Mouse (Mus musculus): Measurements from ENCODE around the gene Lrp6. TPM values are rescaled to one million over a fixed set of nuclear protein-coding genes. Genes with fewer than 3 reads are reported as not detected.

Lrp6 gene
- polyA plus RNA-seq, 1 experiment from 2014 or later: 11.9 TPM

DNA sequence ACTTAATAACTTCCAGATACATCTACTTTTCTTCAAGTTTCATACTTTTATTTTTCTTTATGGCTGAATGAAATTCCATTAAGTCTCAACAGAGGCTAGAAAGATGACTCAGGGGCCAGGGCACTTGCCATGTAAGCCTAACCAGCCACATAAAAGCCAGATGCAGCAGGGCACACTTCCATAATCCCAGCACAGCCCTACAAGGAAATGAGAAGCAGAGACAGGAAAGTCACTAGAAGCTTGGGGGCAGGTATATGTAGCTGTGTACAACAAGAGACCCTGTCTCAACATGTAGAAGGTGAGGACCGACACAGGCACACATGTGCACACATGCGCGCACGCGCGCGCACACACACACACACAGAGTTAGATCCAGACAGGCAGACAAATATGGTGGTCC lies 38.4 kb downstream of the Lrp6 start:
- Histone ChIP-seq H3K27me3 (replicated peaks; ENCODE audit: control insufficient read depth, insufficient read depth, low read length) (no peaks in the 10 kb centered on the region), H3K9me3 (ENCODE audit: control insufficient read depth, low read length) (no peaks in the 10 kb centered on the region), H3K9ac (ENCODE audit: low read depth, low read length) (no peak overlapping the region), H3K4me1 (ENCODE audit: control insufficient read depth, insufficient read depth, low read length) (peaks cover 25% of the 10 kb centered on the region), H3K27ac (ENCODE audit: low read length) (no peak overlapping the region), H3K4me3 (ENCODE audit: low read length) (no peak overlapping the region), H3K36me3 (ENCODE audit: control insufficient read depth, insufficient read depth, low read length) (0 out of 2 replicates have a peak, but pooled peaks cover 3% of the 10 kb centered on the region), H3K4me2 (ENCODE audit: low read depth, low read length) (no peak overlapping the region)
- peak; percentile 24; the same call in 1 of the 2 replicates for ATAC-seq
- 93% methylated on average over 7 of the region's 7 CpGs for WGBS

DNA sequence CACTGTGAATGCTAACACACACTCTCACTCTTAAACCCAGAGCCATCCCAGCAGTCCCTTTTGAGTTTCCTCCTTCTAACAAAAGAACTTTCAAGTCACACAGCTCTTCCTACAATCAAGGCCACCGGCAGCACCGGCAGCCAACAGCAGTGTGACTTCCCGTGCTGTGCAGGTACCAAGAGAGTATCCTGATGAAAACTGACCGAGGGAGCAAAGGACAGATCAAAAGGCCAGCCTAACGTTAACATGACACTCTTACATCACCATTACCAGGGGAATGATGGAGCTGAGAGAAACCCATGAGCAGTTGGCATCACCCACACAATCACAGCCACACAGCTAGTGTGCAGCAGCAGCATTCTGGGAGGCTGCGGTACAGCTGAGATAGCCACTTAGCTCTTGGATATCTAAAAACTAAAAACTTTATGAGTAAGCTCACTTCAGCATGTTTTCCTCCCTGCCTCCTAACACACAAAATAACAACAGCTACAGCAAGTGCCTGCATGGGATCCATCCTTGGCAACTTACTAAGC lies 39.1 kb downstream of the Lrp6 start:
- no peak overlapping the region for H3K9ac ChIP-seq (ENCODE audit: low read depth, low read length)
- no peaks in the 10 kb centered on the region for H3K9me3 ChIP-seq (ENCODE audit: control insufficient read depth, low read length)
- no peaks in the 10 kb centered on the region for H3K27me3 ChIP-seq (replicated peaks; ENCODE audit: control insufficient read depth, insufficient read depth, low read length)
- H3K36me3 ChIP-seq (ENCODE audit: control insufficient read depth, insufficient read depth, low read length): 0 out of 2 replicates have a peak, but pooled peaks cover 3% of the 10 kb centered on the region
- H3K4me2 ChIP-seq (ENCODE audit: low read depth, low read length): no peak overlapping the region
- 0 out of 2 replicates have a peak, but pooled peaks have one; percentile 48 for ATAC-seq
- H3K4me3 ChIP-seq (ENCODE audit: low read length): no peak overlapping the region
- no peak overlapping the region for H3K27ac ChIP-seq (ENCODE audit: low read length)
- 36% methylated on average over 6 of the region's 6 CpGs for WGBS
- H3K4me1 ChIP-seq (ENCODE audit: control insufficient read depth, insufficient read depth, low read length): peaks cover 22% of the 10 kb centered on the region

DNA sequence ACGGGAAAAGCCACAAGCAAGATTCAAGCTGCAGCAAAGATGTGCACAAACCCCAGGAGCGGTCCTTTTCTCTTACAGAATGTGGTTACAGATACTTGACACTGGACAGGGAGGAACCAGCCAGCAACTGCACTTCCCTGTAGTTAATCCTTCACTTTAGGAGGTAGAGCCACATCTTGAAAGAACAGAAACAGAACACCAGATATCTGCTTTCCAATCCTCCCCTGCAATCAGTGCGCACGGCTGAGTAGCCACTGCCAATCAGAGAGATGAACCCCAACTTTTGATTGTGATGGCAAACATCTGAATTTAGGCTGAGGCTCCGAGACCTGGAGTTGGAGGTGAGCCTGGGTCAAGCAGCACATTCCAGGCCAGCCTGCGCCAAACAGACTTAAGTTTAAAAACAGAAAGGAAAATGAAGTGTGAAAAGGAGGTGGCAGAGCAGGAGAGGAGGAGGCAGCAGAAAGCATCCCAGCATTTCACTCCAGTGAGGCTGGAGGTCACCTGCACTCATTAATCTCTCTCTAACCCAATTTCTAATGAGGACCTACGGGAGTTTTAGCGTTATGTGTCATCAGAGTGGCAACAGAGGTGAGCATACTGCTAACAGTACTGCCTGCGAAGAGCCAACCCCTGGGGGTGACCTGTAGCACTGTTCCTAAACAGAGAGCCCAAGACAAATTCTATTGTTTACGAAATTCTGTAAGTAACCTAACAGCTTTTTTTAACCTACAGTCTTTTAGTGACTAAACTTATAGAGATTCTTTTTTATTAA lies 39.8 kb downstream of the Lrp6 start:
- H3K9me3 ChIP-seq (ENCODE audit: control insufficient read depth, low read length): no peaks in the 10 kb centered on the region
- no peak overlapping the region for H3K4me2 ChIP-seq (ENCODE audit: low read depth, low read length)
- ATAC-seq: no peak
- 0 out of 2 replicates have a peak, but pooled peaks cover 3% of the 10 kb centered on the region for H3K36me3 ChIP-seq (ENCODE audit: control insufficient read depth, insufficient read depth, low read length)
- 56% methylated on average over 10 of the region's 10 CpGs for WGBS
- no peaks in the 10 kb centered on the region for H3K27me3 ChIP-seq (replicated peaks; ENCODE audit: control insufficient read depth, insufficient read depth, low read length)
- peaks cover 22% of the 10 kb centered on the region for H3K4me1 ChIP-seq (ENCODE audit: control insufficient read depth, insufficient read depth, low read length)
- no peak overlapping the region for H3K27ac ChIP-seq (ENCODE audit: low read length)
- H3K9ac ChIP-seq (ENCODE audit: low read depth, low read length): no peak overlapping the region
- H3K4me3 ChIP-seq (ENCODE audit: low read length): no peak overlapping the region

DNA sequence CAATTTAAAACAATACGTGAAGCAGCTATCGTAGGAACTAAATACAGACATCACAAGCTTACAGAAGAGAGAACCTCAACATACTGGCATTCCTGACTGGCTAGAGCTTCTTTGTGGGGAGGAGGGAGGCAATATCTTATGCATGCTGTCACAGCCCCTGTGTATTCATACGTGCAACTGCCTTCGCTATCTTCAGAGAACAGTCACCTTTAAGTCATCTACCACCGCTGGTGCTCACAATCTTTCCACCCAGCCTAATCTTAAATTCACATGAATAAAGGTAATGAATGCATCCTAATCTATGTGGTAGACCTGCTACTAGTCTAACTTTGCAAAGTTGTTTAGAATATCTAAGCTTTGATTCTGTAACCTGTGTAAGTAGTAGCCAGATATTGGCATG lies 40.5 kb downstream of the Lrp6 start:
- H3K9ac ChIP-seq (ENCODE audit: low read depth, low read length): no peak overlapping the region
- 85% methylated on average over 5 of the region's 5 CpGs for WGBS
- H3K27ac ChIP-seq (ENCODE audit: low read length): no peak overlapping the region
- no peak overlapping the region for H3K4me3 ChIP-seq (ENCODE audit: low read length)
- no peaks in the 10 kb centered on the region for H3K9me3 ChIP-seq (ENCODE audit: control insufficient read depth, low read length)
- no peak overlapping the region for H3K4me2 ChIP-seq (ENCODE audit: low read depth, low read length)
- no peak for ATAC-seq
- 0 out of 2 replicates have a peak, but pooled peaks cover 3% of the 10 kb centered on the region for H3K36me3 ChIP-seq (ENCODE audit: control insufficient read depth, insufficient read depth, low read length)
- H3K27me3 ChIP-seq (replicated peaks; ENCODE audit: control insufficient read depth, insufficient read depth, low read length): no peaks in the 10 kb centered on the region
- H3K4me1 ChIP-seq (ENCODE audit: control insufficient read depth, insufficient read depth, low read length): peaks cover 25% of the 10 kb centered on the region

DNA sequence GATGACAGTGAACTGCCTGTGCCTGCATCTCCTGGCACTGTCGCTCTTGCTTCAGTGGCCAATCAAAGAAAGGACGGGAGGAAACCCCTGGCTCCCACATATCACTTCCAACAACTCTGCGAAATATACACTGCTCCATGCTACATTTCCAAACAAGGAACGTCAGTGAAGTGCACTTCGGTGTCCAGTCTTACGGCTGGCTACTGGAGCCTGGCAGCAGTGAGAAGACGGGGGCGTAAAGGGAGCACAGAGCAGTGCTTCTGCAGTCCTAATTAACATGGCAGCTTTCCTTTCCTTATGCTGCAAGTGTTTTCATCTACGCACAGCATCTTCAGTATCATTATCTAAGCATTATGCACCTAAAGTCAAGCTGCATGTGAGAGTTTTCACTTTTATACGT lies 45.4 kb downstream of the Lrp6 start:
- Histone ChIP-seq H3K9ac (ENCODE audit: low read depth, low read length) (no peak overlapping the region), H3K4me1 (ENCODE audit: control insufficient read depth, insufficient read depth, low read length) (peaks cover 12% of the 10 kb centered on the region), H3K4me2 (ENCODE audit: low read depth, low read length) (no peak overlapping the region), H3K4me3 (ENCODE audit: low read length) (no peak overlapping the region), H3K36me3 (ENCODE audit: control insufficient read depth, insufficient read depth, low read length) (no peaks in the 10 kb centered on the region), H3K27me3 (replicated peaks; ENCODE audit: control insufficient read depth, insufficient read depth, low read length) (no peaks in the 10 kb centered on the region), H3K27ac (ENCODE audit: low read length) (no peak overlapping the region), H3K9me3 (ENCODE audit: control insufficient read depth, low read length) (no peaks in the 10 kb centered on the region)
- 54% methylated on average over 10 of the region's 10 CpGs for WGBS
- no peak for ATAC-seq

DNA sequence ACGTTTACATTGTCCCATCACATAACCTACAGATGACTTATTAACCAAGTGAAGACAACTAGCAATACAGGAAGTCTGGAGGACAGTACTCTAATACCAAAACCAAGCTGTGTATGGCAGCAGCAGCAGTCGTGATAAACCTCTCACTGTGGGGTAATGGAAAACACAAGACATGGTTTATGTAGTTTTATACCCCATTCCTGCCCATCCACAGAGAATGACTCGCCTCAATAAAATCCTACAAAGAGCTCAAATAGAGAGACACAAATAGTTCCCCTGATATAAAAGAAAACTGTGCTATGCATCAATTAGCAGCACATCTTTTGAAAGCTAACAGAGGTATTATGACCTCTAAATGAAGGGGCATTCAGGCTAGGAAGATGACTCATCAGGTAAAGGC lies 45.9 kb downstream of the Lrp6 start:
- Histone ChIP-seq H3K27ac (ENCODE audit: low read length) (no peak overlapping the region), H3K4me1 (ENCODE audit: control insufficient read depth, insufficient read depth, low read length) (peaks cover 18% of the 10 kb centered on the region), H3K9ac (ENCODE audit: low read depth, low read length) (no peak overlapping the region), H3K4me2 (ENCODE audit: low read depth, low read length) (no peak overlapping the region), H3K36me3 (ENCODE audit: control insufficient read depth, insufficient read depth, low read length) (no peaks in the 10 kb centered on the region), H3K9me3 (ENCODE audit: control insufficient read depth, low read length) (no peaks in the 10 kb centered on the region), H3K4me3 (ENCODE audit: low read length) (no peak overlapping the region), H3K27me3 (replicated peaks; ENCODE audit: control insufficient read depth, insufficient read depth, low read length) (no peaks in the 10 kb centered on the region)
- no peak for ATAC-seq
- WGBS: 31% methylated on average over 3 of the region's 3 CpGs

DNA sequence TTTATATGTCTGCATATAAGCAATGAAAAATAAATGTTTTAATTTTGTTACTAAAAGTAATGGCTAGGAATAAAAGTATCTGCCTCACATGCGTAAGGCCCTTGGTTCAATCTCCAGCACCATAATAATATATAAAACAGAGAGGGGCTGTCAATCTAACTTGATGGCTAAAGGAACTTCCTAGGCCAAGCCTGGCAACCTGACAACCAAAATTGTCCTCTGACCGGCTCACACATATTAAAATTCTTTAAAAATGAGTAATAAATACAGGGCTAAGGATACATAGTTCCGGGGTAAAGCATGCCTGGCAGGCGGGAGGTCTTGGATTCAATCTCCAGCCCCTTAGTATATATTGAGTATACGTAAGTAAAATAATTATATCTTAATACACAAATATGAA lies 48.3 kb downstream of the Lrp6 start:
- 70% methylated on average over 5 of the region's 5 CpGs for WGBS

DNA sequence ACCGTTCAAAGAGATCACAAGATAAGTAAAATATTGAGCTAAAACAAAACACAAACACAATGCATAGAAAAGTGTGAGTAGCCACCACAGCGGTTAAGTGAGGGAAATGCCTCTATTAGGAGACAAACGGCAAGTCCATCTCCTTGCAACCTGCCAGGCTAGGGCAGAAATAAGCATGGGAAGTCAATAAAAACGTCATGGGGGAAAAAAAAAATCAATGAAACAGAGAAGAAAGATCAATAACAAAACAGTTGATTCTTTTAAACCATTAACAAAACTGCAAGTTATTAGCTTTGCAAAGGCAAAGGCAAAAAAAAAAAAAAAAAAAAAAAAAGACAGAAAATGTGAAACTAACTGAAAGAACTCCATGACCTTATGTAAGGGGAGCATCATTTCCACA lies 49.6 kb downstream of the Lrp6 start:
- 42% methylated on average over 4 of the region's 4 CpGs for WGBS
- H3K27me3 ChIP-seq (replicated peaks; ENCODE audit: control insufficient read depth, insufficient read depth, low read length): no peaks in the 10 kb centered on the region
- H3K4me3 ChIP-seq (ENCODE audit: low read length): no peak overlapping the region
- no peak overlapping the region for H3K27ac ChIP-seq (ENCODE audit: low read length)
- H3K4me2 ChIP-seq (ENCODE audit: low read depth, low read length): no peak overlapping the region
- no peak for ATAC-seq
- H3K9me3 ChIP-seq (ENCODE audit: control insufficient read depth, low read length): no peaks in the 10 kb centered on the region
- no peaks in the 10 kb centered on the region for H3K36me3 ChIP-seq (ENCODE audit: control insufficient read depth, insufficient read depth, low read length)
- H3K9ac ChIP-seq (ENCODE audit: low read depth, low read length): no peak overlapping the region
- H3K4me1 ChIP-seq (ENCODE audit: control insufficient read depth, insufficient read depth, low read length): peaks cover 25% of the 10 kb centered on the region

More for the DNA sequence above, 48.3 kb downstream of the Lrp6 start:
- ATAC-seq: no peak
- H3K36me3 ChIP-seq (ENCODE audit: control insufficient read depth, insufficient read depth, low read length): no peaks in the 10 kb centered on the region
- H3K4me1 ChIP-seq (ENCODE audit: control insufficient read depth, insufficient read depth, low read length): peaks cover 22% of the 10 kb centered on the region
- no peaks in the 10 kb centered on the region for H3K9me3 ChIP-seq (ENCODE audit: control insufficient read depth, low read length)
- no peaks in the 10 kb centered on the region for H3K27me3 ChIP-seq (replicated peaks; ENCODE audit: control insufficient read depth, insufficient read depth, low read length)
- H3K9ac ChIP-seq (ENCODE audit: low read depth, low read length): no peak overlapping the region
- no peak overlapping the region for H3K27ac ChIP-seq (ENCODE audit: low read length)
- H3K4me2 ChIP-seq (ENCODE audit: low read depth, low read length): no peak overlapping the region
- no peak overlapping the region for H3K4me3 ChIP-seq (ENCODE audit: low read length)

DNA sequence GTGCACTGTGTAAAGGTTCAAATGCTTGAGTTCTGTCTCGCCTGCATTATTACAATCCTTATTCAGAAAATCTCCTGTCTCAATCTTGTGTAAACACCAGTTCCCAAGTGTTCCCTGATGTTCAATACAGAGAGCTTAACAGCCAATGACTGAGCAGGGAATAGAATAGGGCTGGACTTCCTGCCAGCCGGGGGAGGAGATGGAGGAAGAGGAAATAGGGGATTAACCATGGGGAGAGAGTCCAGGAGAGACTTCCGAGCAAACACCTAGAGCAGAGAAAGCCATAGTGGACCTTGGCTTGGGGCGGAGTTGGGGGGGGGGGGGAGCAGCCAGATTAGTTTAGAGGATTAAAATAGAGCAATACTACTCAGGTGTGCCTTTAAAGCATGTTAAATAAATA lies 51.3 kb downstream of the Lrp6 start:
- peak; percentile 97 for ATAC-seq
- Histone ChIP-seq H3K27ac (ENCODE audit: low read length) (no peak overlapping the region), H3K4me3 (ENCODE audit: low read length) (no peak overlapping the region), H3K4me2 (ENCODE audit: low read depth, low read length) (no peak overlapping the region), H3K4me1 (ENCODE audit: control insufficient read depth, insufficient read depth, low read length) (peaks cover 22% of the 10 kb centered on the region), H3K9ac (ENCODE audit: low read depth, low read length) (no peak overlapping the region), H3K36me3 (ENCODE audit: control insufficient read depth, insufficient read depth, low read length) (no peaks in the 10 kb centered on the region), H3K27me3 (replicated peaks; ENCODE audit: control insufficient read depth, insufficient read depth, low read length) (no peaks in the 10 kb centered on the region), H3K9me3 (ENCODE audit: control insufficient read depth, low read length) (no peaks in the 10 kb centered on the region)
- WGBS: 48% methylated on average over 4 of the region's 4 CpGs
